Mouse (Mus musculus) layer of hippocampus, postnatal 25 days (tissue): ENCODE measurements around the gene Ugt1a7c. TPM values are rescaled to one million over a fixed set of nuclear protein-coding genes. Genes with fewer than 3 reads are reported as not detected.
"Not testable (repeated sequence)": the region's sequence is repeated elsewhere in the genome, so short reads cannot be mapped to it uniquely, and the experiment has no call there.

Experiments
- DNase-seq, 2 experiments: peaks; one replicate each; pipeline ENCODE4 v3.0.0; 2022; ENCODE audit warnings: mixed read lengths in 2 of 2, low spot score in 1 of 2; ENCODE audit errors: extremely low spot score in 1 of 2
- total RNA-seq, 2 experiments: library from RNA; stranded (reverse); gene quantifications; 2 replicates each; pipeline ENCODE4 v1.2.3; 2021

Ugt1a7c gene
- under 1 TPM; 0.31 to 0.57 TPM for total RNA-seq

DNA sequence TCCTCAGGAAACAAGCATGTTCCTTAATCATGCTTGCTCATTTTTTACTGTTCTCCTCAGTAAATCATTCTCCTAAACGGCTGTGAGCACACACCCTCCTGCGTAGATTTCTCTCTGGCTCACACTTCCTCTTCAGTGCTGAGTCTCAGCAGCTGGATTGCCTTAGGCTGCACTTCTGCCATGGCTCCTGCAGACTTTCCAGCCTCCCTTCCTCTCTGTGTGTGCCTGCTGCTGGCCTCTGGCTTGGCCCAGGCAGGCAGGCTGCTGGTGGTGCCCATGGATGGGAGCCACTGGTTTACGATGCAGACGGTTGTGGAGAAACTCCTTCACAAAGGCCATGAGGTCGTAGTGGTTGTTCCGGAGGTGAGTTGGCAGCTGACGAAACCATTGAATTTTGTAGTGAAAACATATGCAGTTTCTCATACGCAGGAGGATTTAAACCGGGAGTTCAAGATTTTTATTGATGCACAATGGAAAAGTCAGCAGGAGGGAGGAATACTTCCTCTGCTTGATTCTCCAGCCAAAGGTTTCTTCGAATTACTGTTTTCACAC lies at the start of gene Ugt1a7c:
TSS of gene Ugt1a7c (plus strand) at position 122 of the 552 bp plus-strand sequence.
- DNase-seq, result no peak

DNA sequence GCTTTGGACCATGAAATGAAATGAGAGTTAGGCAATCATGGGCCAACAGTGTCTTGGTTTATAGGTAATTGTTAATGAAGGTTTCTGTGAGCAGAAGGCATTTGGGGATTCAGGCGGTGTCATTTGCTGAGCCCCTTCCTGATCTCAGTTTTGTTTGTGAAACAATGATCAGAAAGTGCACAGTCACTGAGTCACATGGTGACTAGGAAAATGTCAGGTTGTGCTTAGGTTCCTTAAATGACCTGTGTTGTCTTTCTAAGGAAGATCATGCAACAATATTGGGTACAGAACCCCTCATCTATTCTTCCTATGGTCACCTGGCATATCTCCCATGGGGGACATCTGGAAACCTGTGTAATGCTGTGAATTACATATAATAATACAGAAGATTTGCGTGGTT lies 47.5 kb upstream of the Ugt1a7c start:
- DNase-seq, result not testable (repeated sequence)

DNA sequence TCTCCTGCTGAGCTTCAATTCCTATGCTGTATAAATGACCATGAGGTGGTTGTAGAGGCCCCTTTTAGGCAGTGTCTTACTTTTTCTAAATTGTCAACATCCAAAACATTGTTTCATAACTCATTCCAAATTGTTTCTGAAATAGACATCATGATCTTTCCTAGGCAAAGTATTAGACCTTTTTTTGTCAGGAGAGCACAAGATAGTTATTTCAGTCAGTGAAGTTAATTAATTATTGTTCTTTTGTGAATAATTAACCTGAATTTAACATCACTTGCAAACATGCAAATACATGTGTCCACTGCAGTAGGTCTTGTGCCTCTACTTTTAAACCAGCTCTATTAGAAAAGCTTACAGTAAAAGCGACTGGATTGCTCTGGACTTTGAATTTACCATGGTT lies 39.8 kb upstream of the Ugt1a7c start, which contains the start of gene Ugt1a10:
TSS of gene Ugt1a10 (plus strand) at position 301 of the 400 bp plus-strand sequence.
- DNase-seq, result no peak

DNA sequence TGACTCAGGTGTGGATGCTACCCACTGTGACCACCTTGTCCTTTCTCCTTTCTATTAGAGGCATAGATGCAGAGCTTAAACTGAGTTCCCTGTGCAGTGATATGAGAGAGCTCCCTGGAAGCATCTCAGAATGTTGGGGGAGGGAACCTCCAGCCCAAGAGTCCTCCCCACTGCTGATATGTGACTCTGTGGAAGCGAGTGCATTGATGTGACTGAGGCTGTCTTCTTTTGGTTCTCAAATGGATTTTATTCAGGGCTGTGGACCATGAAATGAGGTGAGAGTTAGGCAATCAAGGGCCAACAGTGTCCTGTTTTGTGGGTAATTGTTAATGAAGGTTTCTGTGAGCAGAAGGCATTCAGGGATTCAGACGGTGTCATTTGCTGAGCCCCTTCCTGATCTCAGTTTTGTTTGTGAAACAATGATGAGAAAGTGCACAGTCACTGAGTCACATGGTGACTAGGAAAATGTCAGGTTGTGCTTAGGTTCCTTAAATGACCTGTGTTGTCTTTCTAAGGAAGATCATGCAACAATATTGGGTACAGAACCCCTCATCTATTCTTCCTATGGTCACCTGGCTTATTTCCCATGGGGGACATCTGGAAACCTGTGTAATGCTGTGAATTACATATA lies 28.3 kb upstream of the Ugt1a7c start:
- DNase-seq, result not testable (repeated sequence)

DNA sequence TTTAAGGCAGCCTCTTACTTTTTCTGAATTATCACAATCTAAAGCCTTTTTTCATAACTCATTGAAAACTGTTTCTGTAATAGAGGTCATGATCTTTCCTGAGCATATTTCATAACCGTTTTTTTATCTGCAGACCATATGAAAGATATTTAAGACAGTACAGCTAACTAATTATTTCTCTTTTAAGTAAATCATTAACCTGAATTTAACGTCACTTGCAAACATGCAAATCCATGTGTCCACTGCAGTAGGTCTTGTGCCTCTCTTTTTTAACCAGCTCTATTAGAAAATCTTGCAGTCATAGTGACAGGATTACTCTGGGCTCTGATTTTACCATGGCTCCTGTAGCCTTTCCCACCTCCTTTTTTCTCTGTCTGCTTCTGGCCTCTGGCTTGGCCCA lies 24.4 kb upstream of the Ugt1a7c start, which contains the start of gene Ugt1a9:
TSS of gene Ugt1a9 (plus strand) at position 306 of the 400 bp plus-strand sequence.
- DNase-seq, result no peak

DNA sequence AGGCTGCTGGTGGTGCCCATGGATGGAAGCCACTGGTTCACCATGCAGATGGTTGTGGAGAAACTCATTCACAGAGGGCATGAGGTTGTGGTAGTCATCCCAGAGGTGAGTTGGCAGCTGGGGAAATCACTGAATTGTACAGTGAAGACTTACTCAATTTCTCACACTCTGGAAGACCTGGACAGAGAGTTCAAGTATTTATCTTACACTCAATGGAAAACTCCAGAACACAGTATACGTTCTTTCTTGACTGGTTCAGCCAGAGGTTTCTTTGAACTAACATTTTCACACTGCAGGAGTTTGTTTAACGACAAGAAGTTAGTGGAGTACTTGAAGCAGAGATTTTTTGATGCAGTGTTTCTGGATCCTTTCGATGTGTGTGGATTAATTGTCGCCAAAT lies 24.0 kb upstream of the Ugt1a7c start:
- DNase-seq, result no peak

DNA sequence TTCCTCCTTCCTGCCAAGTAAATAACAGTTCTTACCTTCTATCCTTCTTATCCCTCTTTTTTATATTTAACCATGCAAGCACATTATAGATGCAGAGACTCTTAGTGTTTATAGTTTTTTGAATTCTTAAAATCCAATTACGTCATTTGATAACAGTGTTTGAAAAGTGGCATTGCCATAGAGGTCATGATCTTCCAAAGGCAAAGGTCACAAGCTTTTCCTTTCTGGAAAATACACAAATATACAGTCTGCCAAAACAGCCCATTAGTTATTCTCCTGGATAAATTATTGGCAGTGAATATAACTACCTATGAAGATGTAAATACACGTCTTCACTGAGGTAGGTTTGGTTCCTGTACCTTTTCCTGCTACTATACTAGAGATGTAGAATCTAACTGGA lies 20.4 kb upstream of the Ugt1a7c start:
- DNase-seq, result no peak

DNA sequence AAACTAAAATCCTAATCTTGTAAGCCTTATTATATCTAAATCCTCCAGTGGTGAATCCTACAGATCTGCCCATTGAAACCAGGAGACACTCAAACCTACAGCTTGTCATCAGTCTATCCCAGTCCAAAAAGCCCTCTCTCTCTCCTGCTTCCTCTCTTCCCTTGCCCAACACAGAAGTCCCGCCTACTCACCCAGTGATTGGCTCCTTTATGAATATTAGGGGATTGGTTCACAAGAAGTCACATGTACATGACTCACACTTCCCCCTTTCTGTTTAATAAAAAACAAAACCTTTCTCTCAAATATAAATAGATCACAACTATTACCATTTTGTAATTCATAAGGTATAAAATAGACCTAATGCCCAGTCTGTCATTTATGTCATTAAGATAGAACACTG lies 17.7 kb upstream of the Ugt1a7c start:
- no peak for DNase-seq

DNA sequence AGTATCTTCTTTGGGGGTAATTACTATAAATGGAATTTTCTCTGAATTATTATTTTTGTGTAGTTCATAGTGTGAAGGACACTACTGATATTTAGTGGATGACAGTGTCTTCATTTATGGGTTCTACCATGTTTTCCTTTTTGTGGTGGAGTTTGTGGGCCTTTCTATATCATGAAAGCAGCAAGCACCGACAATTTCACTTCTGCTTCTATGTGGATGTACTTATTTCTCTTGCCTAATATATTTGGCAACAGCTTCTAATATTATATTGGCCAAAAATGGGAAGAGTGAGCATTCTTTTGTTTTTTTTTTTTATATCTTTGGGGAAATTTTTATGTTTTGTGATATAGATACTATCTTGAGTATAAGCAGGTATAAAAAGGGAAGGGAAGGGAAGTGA lies 13.2 kb upstream of the Ugt1a7c start:
- no peak for DNase-seq

DNA sequence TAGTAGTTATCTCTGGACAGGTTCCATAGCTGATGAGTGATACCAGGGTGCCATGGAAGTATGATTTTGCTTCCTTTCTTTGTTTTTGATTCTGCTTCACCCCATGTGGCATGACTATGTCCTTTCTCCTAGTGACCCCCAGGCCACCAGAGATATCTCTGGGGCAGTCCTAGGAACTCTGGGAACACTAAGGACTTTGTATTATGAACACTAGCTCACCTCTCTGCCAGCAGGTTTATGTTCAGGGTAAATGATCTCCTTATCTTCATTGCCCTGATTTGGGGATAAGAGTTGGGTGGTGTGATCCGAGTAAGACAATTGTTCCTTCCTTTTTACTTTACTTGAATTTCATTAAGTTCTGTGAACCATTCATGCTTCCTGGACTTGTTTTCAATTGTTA lies 8.7 kb upstream of the Ugt1a7c start:
- no peak for DNase-seq

DNA sequence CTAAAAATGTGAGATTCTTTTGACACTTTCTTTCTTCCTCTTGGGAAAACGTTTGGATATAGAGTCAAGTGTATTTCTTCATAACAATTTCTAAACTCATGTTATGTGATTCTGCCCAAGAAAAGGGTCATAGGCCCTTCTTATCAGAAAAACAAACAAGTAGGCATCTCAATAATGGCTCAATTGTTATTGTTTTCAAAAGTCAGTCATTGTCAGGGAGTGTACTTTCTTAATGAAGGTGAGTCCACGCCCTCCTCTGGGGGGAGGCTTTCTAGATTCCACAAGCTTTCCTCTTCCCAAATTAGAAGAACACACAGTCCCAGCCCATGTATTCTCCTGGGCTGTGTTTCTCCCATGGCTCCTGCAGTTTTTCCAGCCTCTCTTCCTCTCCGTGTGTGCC lies 7.3 kb upstream of the Ugt1a7c start, which contains the start of gene Ugt1a8:
TSS of gene Ugt1a8 (plus strand) at position 301 of the 400 bp plus-strand sequence.
- no peak for DNase-seq

DNA sequence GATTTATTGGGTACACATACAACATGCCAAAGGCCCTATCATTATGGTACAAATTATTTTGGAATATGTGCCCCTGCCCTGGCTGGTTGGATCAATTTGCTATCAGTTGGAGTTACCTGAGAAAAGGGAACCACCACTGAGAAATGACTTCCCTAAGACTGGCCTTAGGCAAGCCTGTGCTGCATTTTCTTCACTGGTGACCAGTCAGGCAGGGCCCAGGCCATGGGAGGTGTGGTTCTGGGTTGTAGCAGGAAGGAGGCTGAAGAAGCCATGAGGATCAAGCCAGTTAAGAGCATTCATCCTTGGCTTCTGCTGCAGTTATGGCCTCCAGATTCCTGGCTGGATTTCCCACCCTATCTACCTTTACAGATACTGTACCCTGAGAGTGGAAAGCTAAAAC lies 2.5 kb upstream of the Ugt1a7c start:
- DNase-seq, result no peak

DNA sequence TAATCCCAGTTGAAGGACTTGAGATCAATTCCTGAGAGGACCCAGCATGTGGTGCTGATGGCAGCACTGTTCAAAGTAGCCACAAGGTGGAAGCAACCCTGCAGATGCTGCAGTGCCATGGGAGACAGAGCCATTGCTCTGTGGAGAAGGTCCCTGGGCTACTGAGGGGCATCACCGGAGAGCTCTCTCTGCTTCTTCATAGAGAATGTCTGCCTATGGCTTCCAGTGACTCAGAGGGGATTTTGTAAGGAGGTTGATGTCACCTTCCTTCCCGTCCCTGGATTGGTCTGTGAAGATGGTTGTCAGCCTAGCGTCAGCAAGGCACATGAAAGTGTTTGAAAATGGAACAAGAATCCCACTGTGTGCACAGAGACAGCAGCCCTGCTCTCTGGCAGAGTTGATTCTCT lies 589 bp upstream of the Ugt1a7c start:
- not testable (repeated sequence) for DNase-seq

DNA sequence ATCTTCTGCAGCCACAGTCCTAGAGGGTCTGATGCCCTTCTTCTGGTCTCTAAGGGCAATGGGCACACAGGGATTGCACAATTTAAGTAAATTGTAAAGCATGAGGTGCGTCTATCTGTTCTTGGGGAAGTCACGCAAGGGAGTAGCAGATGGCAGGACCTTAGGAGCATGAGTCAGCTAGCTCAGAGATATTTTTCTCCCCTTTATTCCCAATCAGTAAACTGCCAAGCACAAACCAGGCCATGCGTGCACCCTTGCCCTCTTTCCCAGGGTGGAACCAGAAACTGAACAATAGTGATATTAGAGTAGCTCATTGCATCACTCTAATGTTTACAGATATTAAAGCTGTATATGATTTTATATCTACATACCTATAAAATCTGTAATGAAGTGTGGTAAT lies 3.7 kb downstream of the Ugt1a7c start:
- DNase-seq, result not testable (repeated sequence)

DNA sequence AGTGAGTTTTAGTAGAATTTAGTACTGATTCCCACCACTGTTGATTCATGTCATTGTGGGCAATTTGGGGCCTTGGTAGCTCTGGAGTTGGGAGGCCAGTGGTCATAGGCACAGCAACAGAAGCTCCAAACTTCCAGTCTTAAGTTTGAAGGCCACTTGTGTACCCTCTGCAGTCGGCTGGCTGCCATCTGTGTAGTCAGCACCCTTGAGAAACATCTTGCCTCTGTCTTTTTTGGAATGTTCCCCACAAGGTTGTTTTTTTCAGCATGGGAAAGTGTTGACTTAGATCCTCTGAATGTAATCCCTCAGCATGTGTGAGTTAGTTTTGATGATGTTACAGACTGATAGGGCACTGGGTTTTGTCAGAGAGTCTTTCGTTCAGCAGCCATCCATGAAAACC lies 4.8 kb downstream of the Ugt1a7c start:
- not testable (repeated sequence) for DNase-seq

DNA sequence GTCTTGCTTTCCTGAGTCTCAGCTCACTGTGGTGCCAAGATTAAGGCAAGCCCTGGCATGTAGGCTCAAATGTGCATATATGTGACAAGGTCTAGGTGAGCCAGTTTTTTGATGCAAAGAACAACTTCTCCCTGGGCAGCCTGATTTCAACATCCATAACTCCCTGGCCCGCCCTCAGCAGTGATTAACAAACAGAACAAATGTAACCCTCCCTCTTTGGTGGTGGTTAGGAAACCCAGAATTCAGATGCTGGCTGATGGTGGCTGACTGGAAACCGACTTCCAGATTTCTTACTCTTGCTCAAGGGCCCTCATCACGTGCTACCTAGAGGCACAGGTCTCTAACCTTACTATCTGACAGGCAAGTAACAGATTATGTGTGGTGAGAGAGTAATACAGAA lies 8.2 kb downstream of the Ugt1a7c start, which contains the start of gene Ugt1a6b:
TSS of gene Ugt1a6b (plus strand) at position 234 of the 400 bp plus-strand sequence.
- not testable (repeated sequence) for DNase-seq

DNA sequence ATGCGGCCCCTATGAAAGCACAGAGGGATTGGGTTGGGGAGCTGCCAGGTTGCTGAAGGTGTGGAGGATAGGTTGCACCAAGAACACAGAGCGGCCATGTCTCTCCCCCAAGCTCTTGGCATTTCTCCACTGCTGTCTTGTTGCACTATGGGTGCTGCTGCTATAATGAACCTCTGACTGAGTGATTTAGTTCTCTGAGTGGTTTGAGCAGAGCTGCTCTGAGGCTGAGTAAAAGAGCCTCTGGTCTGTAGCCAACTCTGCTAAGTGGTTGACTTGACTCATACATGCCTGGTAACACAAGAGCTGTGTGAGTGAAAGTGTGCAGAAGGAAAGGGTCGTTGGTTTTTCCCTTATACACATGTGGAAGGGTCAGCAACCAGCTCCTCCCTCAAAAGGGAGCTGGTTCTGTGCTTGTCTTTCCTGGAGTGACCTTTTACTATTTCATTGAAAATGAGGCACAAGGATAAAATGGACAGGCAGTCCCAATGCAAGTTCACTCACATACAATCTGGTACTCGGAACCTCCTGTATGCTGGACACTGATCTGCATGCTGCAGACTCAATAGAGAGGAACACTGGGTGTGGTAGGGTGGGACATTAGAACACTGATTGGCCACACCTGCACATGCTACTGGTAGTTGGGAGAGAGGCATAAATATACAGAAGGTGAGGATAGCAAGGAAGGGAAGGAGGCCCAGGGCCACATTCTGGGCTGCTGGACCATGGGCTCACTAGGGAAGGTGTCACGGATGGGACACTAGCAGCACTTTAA lies 9.0 kb downstream of the Ugt1a7c start:
- DNase-seq, result not testable (repeated sequence)

DNA sequence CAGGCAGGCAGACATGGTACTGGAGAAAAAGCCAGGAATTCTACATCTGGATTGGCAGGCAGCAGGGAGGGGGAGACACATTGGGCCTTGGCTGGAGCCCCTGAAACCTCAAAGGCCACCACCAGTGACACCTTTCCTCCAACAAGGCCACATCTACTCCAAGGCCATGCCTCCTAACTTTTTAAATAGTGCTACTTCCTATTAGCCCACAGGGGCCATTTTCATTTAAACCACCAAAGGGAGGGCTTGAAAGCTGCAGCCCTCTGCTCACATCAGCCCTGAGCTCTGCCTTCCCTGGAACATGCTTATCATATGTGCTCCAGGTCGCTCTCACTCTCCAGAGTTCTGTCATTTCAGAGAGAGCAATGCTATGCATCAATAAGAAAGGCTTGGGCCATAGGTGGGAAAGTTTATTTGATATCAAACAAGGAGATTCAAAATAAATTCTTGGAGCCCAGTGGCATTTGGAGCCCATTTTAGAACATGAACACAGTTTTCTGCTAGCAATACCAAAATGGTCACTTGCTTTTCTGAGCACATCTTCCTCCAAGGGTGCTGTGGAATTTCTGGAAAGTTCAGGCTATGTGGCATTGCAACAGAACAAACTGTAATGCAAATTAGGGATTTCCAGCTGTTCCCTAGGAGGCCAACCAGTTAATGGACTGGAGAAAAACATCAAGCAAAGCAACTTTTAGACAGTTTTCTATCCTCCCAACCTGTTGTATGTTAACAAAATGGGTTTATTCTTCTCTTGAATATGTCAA lies 10.0 kb downstream of the Ugt1a7c start:
- DNase-seq, result no peak

DNA sequence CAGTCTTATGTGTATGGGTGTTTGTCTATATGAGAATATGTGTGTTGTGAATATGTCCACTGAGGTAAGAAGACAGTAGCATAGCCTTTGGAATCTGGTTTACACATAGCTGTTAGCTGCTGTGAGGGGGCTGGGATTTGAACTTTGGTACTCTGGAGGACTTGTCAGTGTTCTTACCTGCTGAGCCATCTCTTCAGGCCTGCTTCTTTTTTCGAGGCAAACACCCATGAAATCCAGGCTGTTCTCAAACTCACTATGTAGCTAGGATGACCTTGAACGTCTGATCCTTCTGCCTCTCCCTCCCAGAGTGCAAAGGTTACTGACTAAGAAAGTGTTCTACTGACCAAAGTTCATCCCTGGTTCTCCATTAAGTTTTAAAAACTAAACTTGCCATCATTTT lies 10.8 kb downstream of the Ugt1a7c start:
- DNase-seq, result no peak

DNA sequence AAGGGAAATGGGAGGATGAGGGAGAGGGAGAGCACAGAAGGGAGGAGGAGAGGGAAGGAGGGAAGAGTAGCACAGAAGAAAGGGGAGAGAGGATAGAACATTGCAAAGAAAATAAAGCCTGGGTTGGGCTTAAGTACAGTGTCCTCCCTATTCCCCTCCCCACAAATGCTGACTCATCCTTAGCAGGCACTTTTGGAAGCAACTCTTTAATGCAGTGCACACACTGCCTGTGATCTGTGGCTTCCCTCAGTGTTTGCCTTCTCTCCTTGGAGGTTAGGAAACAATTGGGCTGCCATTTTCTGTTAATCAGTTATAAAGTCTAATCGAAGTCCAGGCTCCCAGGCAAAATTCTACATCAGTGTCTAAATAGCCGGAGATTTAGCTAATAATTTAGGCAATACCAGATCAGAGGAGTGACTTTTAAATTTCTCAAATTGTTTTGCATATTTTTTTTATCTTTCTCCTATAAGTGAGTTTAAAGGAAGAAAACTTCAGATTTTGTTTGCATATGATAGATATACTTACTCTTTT lies 14.2 kb downstream of the Ugt1a7c start:
- not testable (repeated sequence) for DNase-seq
